Mouse (Mus musculus) frontal cortex, postnatal 14 days (tissue): ENCODE measurements around the gene Lars2.
A peak's percentile ranks its signal among the peaks of the same experiment; 100 is the strongest.
"Not testable (repeated sequence)": the region's sequence is repeated elsewhere in the genome, so short reads cannot be mapped to it uniquely, and the experiment has no call there.

Source experiments
- DNase-seq, 2 experiments: peaks; one replicate each; pipeline ENCODE4 v3.0.0; 2022; ENCODE audit warnings: low spot score in 2 of 2

Gene Lars2

GRCm38 (mm10) chr9:123366708-123367385 lies at the start of gene Lars2:
TSS of gene Lars2 (plus strand) at chr9:123366927.
- DNase-seq, result peak; percentile 86 to 89

DNA sequence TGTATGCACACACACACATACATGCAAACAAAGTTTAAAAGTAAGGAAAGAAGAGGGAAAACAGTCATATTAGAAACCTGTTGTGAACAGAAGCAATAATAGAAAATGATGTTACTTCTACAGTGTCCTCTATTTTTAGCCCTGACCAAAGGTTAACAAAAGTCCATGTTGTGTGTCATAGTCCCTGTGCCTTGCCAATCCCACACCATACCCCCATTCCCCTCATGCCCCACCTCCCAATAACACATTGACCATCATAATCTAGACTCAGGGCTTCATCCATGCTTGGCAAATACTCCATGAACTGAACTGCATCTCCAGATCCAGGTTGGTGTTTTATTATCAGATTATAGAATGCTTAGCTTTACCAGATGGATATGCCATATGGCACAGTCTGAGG lies 40.6 kb upstream of the Lars2 start:
- no peak for DNase-seq

GRCm38 (mm10) chr9:123328336-123328735 lies 38.4 kb upstream of the Lars2 start:
- DNase-seq, result no peak

DNA sequence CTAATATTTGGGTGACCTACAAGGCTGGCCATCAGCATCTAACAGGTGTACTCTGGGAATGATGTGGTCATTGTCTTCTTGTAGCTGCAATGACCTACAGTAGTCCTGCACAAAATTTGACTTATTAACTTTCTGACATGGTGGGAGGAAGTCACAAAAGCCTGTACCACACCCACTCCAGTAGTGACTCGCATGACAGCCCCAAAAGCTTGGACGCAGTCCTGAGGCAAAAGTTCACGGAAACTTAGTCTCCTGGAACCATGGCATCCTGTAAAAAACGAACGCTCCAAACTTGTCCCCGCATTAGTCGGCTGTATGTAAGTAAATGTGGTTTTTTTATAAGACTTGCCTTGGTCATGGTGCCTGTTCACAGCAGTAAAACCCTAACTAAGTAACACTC lies 36.9 kb upstream of the Lars2 start:
- no peak for DNase-seq

DNA sequence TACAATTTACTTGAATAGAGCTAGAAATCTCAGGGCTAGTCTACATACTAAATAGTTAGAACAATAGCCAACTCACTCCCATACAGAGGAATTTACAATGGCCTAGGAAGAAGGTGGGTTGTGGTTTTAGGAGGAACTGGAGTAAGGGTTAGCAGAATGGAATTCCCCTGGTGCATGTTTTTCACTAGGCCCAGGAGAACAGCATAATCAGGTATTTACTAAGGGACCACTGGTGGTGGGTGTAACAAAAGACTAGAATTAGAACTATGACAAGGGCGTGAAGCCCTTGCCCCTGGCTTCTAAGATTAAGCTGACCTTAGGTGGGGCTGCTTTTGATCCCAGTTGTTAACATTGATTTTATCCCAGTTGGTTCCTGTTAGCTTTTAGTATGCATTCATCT lies 36.5 kb upstream of the Lars2 start:
- not testable (repeated sequence) for DNase-seq

DNA sequence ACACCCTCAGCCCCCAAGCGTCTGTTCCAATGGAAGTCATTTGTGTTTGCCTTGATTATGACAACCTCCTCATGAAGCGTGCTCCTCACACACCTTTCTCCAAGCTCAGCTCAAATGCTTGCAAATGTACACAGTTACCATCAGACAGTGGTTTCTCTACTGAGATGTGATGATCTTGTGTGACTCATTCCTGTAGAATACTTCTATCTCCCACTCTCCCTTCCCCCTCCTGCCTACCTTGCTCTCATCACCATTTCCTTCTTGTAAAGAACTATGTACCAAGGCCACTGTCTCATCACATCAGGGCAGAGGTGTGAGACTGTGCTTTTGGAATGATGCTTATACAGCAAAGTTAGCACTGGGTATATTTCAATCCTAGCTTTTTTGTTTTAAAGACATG lies 33.2 kb upstream of the Lars2 start:
- no peak for DNase-seq

GRCm38 (mm10) chr9:123335044-123335670 lies 31.6 kb upstream of the Lars2 start:
- DNase-seq, result no peak

GRCm38 (mm10) chr9:123339651-123340144 lies 27.0 kb upstream of the Lars2 start:
- no peak for DNase-seq

GRCm38 (mm10) chr9:123341256-123341655 lies 25.5 kb upstream of the Lars2 start:
- no peak for DNase-seq

- DNase-seq, result no peak
These were observed 23.7 kb upstream of the Lars2 start for GRCm38 (mm10) chr9:123343069-123343468.

DNA sequence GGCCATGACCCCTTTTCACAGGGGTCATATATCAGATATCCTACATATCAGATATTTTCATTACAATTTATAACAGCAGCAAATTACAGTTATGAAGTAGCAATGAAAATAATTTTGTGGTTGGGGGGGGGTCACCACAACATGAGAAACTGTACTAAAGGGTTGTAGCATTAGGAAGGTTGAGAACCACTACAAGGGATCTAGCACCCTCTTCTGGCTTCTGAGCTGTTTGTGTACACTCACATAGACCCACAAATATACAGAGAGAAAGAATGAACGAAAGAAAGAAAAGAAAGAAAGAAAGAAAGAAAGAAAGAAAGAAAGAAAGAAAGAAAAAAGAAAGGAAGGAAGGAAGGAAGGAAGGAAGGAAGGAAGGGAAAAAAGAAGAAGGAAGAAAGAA lies 17.4 kb upstream of the Lars2 start:
- not testable (repeated sequence) for DNase-seq

DNA sequence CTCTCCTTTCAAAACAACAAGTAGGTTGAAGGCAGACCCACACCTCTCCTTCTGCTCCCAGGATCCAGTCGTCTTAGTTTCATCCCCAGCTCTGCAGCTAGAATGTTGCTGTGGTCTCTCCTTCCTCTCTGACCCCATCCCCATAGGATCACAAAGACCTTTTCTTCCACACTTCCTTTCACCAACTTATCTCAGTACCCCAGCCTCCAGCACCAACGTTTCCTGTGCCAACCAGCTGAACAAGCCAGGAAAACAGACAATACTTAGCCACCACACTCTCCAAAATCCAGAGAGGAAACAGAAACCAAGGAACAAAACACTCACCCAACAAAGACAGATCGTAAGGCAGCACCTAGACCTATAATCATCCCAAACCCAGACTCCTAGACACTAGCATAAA lies 6.7 kb upstream of the Lars2 start:
- no peak for DNase-seq

DNA sequence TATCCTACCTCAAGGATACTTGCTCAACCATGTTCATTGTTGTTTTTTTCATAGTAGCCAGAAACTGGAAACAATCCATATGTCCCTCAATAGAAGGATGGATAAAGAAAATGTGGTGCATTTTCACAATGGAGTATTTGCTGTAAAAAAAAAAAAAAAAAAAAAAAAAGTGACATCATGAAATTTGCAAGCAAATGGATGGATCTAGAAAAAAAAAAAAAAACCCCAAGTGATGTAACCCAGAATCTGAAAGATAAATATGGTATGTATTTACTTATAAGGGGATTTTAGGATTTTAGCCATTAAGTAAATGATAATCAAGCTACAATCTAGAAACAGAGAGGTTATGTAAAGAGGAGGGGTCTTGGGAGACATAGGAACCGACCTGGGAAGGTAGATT lies 1.4 kb upstream of the Lars2 start:
- no peak for DNase-seq

- peak in 1 of 2 experiments; percentile 5 for DNase-seq
These were observed 602 bp upstream of the Lars2 start for GRCm38 (mm10) chr9:123365942-123366707.

GRCm38 (mm10) chr9:123367636-123368035 lies 909 bp downstream of the Lars2 start:
- no peak for DNase-seq

DNA sequence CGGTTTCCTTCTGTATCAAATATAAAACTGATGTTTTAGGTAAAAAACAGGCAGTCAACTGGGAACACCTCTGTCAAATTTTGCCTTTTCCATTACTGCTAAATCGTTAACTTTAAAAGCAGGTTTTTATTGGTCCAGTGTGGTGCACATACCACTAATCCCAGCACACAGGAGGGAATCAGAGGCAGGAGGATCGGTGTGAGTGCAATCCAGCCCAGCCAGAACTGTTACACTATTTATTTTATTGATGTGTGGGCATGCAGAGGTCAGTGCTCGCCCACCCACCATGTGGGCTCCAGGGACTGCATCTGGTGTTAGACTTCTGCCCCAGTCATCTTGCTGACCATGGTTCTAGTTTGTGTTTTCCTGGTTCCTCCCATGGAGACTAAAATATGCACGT lies 15.7 kb downstream of the Lars2 start:
- no peak for DNase-seq

DNA sequence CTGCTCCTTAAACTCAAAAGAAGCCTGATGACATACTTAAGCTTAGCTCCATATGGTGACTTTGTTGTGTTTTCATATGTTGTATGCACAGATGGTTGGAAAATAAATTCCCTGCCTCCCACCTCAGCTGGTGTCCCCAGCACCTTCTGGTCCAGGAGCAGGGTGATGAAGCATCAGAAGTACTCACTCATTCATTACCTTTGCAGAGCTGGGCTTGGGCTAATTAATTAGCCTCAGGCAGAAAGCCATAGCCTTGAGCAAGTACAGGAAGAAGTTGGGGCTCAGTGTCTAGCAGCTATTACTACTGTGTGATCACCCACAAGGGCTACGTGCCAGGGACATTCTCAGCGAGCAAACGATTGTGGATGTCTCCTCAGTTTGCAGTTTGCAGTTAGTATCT lies 18.0 kb downstream of the Lars2 start:
- DNase-seq, result peak in 1 of 2 experiments; percentile 34

- DNase-seq, result no peak
These were observed 18.8 kb downstream of the Lars2 start for GRCm38 (mm10) chr9:123385352-123386198.

GRCm38 (mm10) chr9:123386347-123386746 lies 19.6 kb downstream of the Lars2 start:
- DNase-seq, result no peak

DNA sequence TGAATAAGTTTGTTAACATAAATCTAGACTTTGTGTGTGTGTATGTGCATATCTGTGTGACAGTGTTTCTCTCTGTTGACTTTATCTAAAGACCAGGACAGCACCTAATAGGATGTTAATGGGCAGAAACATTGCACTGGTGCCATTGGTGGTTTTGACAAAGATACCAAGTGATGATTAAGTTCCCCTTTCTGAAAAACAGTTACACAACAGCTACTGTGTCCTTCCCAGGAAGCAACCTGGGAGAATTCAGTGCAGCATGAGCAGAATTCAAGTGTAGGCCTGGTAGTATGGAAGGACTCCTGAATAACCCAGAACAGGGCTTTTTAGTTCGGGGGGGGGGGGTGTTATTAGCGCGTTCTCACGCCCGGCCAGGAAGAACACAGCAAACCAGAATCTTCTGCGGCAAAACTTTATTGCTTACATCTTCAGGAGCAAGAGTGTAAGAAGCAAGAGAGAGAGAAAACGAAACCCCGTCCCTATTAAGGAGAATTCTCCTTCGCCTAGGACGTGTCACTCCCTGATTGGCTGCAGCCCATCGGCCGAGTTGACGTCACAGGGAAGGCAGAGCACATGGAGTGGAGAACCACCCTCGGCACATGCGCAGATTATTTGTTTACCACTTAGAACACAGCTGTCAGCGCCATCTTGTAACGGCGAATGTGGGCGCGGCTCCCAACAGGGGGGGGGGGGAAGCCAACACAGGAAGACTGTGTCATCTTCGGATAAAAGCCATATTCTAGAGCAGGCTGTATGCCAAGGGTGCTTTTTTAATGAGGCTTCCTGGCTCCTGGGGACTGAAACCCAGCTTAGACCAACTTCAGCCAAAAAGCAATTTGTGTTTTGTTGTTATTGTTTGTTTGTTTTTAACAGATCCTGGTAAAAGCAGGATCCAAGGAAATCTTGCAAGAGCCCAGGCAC lies 21.6 kb downstream of the Lars2 start:
- not testable (repeated sequence) for DNase-seq
